Mouse (Mus musculus): ENCODE measurements around the gene Mvp.
A peak's percentile ranks its signal among the peaks of the same experiment; 100 is the strongest.

The Mvp gene

DNA sequence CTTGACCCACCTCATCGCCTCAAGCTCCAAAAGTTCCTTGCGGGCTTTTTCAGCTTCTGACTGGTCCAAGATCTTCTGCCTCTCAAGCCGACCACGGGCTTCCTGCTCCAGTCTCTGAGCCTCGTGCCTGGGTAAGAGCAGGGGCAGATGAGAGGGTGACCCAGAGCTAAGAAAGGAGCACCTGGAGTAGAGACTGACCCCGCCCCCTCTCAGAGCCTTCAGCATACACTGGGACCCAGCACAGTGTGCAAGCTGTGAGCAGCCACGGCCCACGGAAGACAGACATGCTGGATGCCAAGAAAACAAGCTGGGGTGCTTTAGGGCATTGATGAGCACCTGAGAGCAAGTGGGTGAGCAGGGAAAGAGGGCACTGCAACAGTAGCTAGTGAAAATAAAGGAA lies 25.6 kb downstream of the Mvp start:
- no peak for DNase-seq (ENCODE audit: low spot score)

DNA sequence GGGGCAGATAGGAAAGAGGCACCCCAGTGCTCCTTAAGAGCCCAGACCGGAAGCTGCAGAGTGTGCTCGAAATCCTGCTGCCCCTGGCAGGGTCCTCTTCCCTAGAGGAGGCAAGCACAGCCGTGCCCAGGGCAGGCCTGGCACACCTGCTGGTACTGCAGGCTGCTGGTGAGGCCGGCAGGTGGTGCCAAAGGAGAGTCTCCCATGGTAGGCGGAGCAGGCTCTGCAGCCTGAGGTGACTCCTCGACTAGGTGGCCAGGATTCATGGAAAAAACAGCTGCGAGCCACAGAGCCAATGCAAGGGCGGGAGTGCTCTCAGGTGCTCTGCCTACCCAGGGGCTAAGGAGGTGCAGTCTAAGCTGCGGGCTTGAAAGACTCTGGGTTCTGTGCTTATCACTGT lies 28.1 kb downstream of the Mvp start:
- no peak for DNase-seq (ENCODE audit: low spot score)

DNA sequence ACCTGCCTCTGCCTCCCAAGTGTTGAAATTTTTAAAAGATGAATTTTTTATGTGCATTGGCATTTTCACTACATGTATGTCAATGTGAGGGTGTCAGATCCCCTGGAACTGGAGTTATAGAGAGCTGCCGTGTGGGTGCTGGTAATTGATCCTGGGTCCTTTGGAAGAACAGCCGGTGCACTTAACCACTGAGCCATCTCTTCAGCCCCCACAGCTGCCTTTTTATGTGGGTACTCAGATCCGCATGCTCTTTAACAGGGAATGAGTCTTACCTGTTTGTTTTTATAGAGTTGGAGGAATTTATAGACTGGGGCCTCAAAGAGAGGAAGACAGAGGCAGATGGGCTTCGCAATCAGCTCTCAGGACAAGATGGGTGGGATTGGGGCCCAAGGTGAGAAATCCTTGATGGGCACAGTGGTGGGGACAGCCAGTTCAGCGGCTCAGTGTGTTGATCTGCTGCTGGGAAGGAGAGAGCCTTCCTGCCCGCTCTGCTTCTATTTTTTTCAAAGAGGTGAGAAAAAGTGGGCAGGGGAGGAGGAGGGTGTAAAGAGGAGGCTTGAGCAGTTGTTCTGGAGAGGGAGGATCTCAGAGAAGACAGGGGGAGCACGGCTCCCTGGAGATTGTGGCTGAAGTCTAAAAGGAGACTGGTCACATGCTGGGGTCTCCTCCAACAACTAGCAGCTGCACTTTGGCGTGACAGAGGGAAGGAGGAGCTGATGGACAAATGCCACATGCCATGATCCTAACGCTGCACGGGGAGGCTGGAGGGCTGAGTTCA lies 29.6 kb downstream of the Mvp start:
- DNase-seq (ENCODE audit: low spot score), result no peak

DNA sequence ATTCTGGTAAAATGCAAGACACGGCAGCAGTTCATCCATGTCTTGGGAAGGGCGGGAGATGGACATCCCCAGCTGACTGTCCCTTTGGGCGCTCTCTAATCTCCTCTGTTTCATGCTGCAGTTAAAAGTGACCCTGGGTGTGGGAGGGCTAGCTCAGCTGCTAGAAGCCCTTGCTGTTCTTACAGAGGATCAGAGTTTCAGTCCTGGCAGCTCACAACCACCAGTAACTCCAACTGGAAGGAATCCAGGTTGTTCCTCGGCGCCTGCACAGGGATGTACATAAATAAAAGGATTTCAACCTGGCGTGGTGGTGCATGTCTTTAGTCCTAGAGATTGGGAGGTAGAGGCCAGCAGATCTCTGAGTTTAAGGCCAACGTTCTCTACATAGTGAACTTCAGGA lies 31.3 kb downstream of the Mvp start:
- no peak for DNase-seq (ENCODE audit: low spot score)

DNA sequence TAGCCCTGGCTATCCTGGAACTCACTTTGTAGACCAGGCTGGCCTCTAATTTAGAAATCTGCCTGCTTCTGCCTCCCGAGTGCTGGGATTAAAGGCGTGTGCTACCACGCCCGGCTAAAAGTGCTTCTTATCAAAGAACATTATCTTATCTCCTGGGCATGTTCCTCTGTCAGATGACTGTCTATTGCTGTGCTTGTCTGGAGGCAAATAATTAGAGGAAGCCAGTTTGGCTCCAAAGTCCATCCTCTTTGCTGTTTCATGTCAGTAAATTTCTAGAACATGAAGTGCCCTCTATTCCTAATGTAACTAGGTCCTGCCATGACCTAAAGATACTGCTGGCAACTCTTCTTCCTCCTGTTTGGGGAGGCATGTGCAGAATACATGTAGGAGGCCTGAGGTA lies 32.4 kb downstream of the Mvp start:
- no peak for DNase-seq (ENCODE audit: low spot score)

DNA sequence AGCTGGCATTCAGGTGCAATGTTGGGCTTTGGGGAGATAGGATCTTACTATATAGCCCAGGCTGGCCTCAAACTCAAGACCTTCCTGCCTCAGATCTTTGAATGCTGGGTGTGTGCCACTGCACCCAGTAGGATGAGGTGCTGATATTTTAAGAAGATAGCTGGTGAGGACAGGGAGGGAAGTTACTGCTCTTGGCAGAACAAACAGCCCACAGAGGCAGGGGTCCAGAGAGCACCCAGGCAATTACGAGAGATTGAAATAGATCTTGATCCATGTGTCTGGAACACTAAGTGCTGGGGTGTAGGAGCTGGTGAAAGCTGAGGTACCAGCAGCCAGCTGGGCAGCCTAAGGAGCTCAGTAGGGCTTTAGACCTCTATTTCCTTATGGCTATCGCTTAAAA lies 32.8 kb downstream of the Mvp start:
- no peak for DNase-seq (ENCODE audit: low spot score)

DNA sequence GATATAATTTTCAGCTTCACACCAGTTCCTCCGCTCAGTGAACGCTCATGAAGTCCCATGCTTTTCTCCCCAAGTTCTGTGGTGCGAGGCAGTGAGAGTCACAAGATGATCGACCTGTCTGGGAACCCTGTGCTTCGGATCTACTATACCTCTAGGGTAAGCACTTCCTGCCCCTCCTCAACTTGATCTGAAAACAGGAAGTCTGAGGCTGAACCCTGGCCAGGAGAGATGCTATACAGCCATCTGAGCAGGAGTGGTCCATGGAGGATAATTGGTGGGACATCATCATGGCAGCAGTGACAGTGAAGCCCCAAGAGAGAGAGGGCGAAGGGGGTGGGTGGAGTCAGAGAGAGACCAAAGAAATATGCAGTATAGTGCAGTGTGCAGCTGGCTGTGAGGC lies 35.6 kb downstream of the Mvp start:
- DNase-seq (ENCODE audit: low spot score), result no peak

DNA sequence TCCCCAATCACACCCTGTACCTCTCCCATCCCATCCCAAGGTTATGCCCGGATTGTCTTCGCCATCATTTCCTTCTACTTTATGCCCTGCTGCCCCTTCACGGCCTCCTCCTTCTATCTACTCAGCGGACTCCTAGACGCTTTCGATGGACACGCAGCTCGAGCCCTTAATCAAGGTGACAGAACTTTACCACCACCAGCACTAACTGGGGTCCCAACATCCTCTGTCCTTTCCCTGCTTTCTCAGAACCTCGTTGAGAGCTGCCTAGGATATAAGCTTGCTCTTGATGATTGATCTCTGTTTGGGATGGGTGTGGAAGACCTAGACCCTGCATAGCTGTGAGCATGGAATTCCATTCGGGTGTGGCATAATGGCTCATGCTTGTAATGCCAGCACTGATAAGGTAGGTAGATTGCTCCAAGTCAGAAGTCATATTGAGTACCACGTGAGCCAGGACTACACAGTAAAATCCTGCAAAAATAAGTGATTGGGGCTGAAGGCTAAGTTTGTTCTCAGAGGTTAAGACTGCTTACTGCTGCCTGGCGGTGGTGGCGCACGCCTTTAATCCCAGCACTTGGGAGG lies 37.5 kb downstream of the Mvp start:
- no peak for DNase-seq (ENCODE audit: low spot score)

DNA sequence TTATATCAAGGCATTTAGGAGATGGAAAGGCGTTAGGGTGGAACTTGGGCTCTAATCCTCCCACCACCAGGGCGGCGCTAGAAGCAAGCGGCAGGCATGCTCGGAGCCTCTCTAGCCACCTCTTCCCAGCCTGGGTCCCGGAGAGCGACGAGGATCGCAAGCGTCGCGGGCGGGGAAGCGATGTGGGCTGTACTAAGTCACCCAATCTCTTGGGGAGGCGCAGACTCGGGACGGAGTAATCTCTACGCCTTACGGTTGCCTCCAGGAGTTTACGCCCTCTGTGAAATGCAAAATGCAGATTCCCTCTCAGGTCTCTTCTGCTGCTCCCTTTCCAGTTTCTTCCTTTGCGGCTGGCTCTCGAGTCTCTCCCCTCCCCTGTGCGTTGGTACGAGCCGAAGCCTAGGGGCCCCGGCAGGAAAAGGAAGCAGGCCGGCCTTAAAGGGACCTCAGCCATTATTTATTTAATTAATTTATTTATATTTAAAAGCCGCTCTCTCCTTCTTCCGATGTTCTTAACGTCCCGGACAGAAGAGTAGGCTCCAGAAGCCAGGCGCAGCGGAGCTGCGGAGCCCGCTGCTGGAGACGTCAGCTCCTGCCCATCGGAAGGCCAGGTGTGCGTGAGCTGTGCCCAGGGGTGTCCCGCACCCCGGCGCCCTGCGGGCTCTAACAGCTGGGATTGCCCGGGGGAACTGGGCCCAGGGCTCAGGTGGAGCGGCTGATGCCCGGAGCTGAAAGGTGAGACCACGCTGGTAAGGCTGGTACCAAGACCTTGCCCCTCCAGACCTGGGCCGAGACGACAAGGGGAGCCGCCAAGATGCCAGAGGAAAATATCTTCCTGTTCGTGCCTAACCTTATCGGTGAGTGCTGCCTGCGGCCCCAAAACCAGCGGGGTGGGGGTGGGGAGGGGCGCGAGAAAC lies 38.2 kb downstream of the Mvp start, which contains the start of gene Cdiptos:
Gene Cdiptos (minus strand): TSS at position 149 of the 917 bp plus-strand sequence.
- peak; percentile 99 for DNase-seq (ENCODE audit: low spot score)

DNA sequence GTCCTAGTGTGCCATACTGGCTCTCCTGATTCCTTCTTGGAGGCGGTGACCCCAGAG lies 38.7 kb downstream of the Mvp start, which contains the start of gene Cdipt:
Gene Cdipt (plus strand): TSS at position 22 of the 57 bp plus-strand sequence.
- DNase-seq (ENCODE audit: low spot score), result no peak

DNA sequence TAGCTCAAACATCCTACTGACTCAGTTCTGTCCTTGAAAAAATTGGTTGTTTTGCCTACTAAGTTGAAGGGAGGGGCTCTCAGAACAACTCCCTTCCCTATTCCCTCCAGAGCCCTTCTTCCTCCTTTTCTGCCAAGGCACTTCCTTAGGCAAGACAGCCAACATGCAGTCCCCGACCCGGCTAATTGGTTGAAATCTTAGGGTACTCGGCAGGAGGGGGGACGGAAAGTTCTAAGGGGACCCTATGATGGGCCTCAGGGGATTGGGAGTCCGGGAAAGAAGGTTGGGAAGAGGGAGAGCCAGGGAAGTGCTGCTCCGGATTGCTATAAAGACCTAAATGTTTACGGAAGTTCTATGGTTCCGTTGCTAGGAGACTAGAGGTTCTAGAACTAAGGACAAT lies 38.9 kb downstream of the Mvp start:
- no peak for DNase-seq (ENCODE audit: low spot score)

DNA sequence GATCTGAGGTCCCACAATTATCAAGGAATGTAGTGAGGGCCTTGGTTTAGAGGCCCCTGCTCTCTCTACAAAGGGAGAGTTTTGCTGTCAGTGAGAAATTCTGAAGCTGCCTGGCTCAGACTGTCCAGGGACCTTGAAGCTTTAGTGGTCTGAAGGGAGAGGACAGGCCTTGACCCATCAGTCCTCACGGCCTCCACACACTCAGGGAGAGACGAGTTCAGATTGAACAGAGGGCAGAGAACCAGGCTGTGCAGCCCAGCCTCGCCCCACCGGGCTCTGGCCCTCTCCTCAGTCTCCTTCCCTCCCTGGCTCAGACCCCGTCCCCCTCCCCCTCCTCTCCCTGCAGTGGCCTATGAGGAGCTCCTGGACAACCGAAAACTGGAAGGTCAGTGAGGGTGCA lies 47.1 kb downstream of the Mvp start:
- DNase-seq (ENCODE audit: low spot score), result no peak

DNA sequence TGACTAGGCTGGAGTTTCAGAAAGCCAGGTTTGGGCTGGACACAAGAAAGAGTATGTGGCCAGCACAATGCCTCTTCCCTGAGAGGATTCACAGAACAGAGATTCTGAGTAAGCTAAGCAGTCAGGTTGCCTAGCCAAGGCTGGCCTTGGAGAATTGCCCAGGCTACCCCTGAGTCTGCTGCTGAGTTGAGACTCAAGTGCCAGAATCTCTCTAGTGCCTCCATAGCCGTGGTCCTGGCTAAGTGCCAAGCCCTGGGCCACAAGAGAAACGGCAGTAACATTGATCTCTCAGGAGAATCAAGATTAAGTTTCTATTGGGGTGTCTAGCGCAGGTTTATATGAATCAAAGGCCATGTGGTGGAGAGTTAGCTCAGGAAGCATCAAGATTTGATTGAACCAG lies 48.9 kb downstream of the Mvp start:
- DNase-seq (ENCODE audit: low spot score), result no peak

DNA sequence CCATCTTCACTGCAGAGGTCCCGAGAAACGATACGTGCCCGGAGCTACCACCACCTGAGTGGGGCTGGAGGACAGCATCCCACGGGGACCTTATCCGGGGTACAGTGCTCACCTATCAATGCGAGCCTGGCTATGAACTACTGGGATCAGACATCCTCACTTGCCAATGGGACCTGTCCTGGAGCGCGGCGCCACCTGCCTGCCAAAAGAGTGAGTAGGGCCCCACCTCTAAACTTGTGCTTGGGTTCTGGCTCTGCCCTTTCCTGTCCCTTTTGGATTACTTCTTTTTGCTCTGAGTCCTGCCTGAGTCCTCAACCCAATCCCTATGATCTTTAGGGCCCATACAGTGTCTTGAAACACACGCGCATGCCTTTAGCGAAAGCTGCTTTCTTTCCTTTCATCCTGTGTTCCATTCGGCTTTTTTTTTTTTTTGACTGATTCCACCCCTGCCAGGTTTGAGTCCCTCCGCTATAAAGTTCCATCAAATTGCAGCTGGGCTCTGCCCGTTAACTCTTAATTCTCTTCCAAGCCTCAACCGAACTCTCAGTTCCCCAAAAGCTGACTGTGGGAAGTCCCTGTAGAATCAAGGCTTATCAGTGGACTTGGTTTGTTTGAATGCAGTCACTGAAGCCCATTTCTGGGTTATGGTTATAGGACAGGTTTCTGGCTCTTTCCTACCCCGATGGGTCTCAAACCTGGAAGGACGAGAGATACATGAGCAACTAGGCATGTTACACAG lies 50.7 kb downstream of the Mvp start:
- DNase-seq (ENCODE audit: low spot score), result peak; percentile 77

DNA sequence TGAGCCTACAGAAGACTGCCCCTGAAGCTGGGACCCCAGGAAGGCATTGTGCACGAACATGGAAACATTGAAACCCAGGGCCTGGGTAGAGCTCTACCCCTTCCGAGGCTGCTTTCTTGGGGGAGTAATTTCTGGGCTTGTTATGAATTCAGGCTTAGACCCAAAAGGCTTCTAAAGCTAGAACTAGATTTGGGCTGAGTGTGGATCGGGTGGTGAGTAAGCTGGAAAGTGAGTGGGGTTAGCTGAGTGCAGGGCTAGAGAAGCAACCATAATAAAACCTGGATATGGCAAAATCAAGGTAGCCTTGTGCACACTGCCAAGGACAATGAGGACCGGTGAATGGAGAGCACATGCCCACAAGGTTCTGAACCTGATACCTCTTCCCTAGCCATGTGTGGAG lies 52.5 kb downstream of the Mvp start:
- DNase-seq (ENCODE audit: low spot score), result no peak

DNA sequence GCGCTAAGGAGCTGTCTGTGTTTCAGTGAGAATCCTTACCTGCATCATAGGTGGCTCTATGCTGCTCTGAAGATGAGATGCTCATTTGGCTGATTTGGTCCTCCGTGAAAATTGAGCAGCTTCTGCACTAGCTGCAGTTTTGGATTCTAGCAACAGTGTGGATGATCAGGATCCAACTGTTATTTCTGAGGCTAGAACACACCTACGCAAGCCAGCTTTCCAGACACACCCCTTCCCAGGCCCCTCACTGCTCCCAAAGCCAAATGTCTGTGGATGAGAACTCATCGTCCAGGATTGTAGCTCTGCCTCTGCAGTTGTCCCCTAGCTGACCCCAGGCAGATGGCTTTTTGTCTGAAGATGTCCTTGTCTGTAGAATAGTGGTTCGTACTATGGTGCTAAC lies 53.3 kb downstream of the Mvp start:
- no peak for DNase-seq (ENCODE audit: low spot score)

DNA sequence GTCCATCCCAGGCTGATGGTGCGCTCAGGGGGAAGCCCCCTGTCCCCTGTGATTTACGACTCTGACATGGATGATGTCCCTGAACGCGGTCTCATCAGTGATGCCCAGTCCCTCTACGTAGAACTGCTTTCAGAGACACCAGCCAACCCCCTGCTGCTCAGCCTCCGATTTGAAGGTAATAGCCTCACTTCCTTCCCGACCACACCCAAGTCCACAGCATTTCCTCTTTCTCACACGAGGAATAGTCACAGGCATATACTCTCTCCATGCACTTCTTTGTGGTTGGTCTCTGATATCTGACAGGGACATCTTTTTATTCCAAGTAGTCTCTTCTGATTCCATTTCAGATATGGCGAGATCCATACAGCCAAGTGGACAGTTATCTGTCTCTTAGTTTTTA lies 54.6 kb downstream of the Mvp start:
- DNase-seq (ENCODE audit: low spot score), result no peak

DNA sequence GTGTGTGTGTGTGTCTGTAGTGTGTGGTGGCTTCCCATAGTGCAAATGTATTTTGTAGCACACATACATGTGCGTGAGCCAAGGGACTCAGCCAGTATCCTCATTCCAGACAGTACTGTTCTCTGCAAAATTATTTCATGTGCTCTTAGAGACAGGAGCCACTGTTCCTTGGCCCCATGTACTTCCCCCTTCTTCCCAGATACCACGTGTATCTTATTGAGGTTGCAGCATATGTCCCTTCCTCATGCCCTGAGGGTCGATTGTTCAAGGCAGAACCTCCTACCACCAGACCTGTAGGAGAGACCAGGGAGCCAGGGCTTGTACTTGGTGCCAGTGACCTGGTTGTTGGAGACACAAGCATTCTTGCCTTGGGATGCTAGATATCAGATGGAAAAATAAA lies 59.3 kb downstream of the Mvp start:
- DNase-seq (ENCODE audit: low spot score), result no peak

DNA sequence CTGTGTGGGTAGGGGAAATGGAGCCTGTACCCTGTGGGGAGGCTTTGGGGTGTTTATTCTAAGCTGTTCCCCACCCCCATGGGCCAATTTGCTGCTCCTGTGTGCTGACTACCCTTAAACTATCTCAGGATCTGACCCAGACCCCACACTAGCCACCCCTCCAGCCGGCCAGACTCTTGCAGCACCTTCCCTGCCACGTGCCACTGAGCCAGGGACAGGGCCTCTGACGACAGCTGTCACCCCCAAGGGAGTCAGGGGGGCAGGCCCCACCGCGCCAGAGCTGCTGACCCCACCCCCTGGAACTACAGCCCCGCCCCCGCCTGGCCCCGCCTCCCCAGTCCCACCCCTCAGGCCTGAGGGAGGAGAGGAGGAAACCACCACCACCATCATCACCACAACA lies 61.8 kb downstream of the Mvp start:
- no peak for DNase-seq (ENCODE audit: low spot score)

DNA sequence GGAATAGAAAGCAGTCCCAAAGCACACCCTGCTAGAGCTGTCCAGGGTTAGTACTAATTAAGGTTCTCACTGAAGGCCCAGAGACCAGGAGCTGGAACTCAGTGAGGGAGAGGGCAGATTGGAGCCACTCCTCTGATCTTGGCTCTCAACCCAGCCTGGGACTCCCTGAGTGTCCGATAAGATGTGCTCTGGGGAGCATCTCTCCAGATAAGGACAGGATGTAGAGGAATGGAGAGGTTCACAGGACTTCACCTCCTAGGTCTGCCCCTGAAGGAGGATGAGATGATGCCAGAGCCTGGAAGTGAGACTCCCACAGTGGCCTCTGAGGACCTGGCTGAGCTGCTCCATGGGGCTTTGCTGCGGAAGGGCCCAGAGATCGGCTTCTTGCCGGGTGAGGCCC lies 62.7 kb downstream of the Mvp start:
- no peak for DNase-seq (ENCODE audit: low spot score)

DNA sequence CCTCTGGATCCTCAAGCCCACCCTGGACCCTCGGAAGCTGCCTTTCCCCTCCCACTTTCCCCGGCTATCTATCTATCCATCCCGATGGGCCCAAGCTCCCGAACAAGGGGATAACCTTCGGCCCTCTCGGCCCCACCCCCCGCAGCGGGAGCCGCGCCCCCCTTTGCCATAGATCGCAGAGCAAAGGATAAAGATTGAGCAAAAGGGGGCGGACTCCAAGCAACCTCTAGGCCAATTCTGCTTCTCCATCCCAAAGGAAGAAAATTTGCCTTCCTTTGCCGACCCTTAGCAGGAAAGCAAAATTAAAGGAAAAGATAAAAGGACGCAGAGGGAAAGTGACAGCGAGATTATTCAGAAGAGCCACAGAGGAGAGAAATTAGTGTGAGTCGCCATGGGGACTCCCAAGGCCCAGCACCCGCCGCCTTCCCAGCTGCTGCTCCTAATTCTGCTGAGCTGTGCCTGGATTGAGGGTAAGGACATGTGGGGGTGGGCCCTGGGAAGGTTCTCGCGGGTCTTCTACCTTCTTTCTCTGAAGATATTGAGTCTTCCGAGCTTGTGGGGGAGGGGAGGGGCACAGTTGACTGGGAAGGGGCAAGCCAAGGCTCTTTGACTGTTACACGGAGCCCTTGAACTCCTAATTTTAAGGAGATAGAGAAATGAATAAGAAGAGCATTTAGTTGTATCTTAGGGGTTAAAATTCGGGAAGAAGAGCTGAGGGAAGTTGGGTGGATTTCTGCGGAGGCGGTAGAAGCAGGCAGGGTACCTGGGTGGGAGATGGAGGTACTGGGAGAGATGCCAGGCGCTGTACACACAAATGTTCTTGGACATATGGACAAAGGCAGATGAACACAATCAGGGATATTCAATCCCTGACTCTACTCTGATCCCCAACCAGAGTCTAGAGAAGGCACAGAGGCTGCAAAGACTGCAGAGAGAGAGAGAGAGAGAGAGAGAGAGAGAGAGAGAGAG lies 63.5 kb downstream of the Mvp start:
- DNase-seq (ENCODE audit: low spot score), result no peak
